Mouse (Mus musculus) liver, embryonic 11.5 days (tissue): ENCODE measurements around the gene Senp2. TPM values are rescaled to one million over a fixed set of nuclear protein-coding genes. Genes with fewer than 3 reads are reported as not detected.

Experiments used
- ATAC-seq: fragments of 200-750 bp; cut with Nextera tagmentation; replicated peaks from 2 replicates; pipeline ENCODE4 v1.8.0; 2017; ENCODE audit warnings: moderate number of reproducible peaks, mild to moderate bottlenecking, moderate TSS enrichment, moderate library complexity; ENCODE audit not compliant: low FRiP score
- DNase-seq: peaks from one replicate; pipeline ENCODE4 v3.0.0-alpha.2; 2017; ENCODE audit warnings: low spot score
- H3K27ac ChIP-seq: fragments of 300-500 bp; sonication (generic); 2 replicates; pipeline ENCODE4 v1.5.1; 2014; ENCODE audit warnings: mild to moderate bottlenecking, low read depth, low read length, control low read depth
- H3K27me3 ChIP-seq: fragments of 300-500 bp; sonication (generic); replicated peaks from 2 replicates; pipeline ENCODE4 v1.6.1; 2014; ENCODE audit warnings: low read length, mixed read lengths; ENCODE audit not compliant: control insufficient read depth, insufficient read depth
- H3K36me3 ChIP-seq: fragments of 300-500 bp; sonication (generic); 2 replicates; pipeline ENCODE4 v1.6.1; 2014; ENCODE audit warnings: mild to moderate bottlenecking, low read length, moderate library complexity, mixed read lengths; ENCODE audit not compliant: control insufficient read depth, insufficient read depth
- H3K4me1 ChIP-seq: fragments of 300-500 bp; sonication (generic); replicated peaks from 2 replicates; pipeline ENCODE4 v1.6.1; 2014; ENCODE audit warnings: low read length, mixed read lengths; ENCODE audit not compliant: control insufficient read depth, insufficient read depth
- H3K4me2 ChIP-seq: fragments of 300-500 bp; sonication (generic); 2 replicates; pipeline ENCODE4 v1.6.1; 2014; ENCODE audit warnings: mild to moderate bottlenecking, control low read depth, moderate library complexity
- H3K4me3 ChIP-seq: fragments of 300-500 bp; sonication (generic); 2 replicates; pipeline ENCODE4 v1.5.1; 2014; ENCODE audit warnings: low read depth, low read length, control low read depth
- H3K9ac ChIP-seq: fragments of 300-500 bp; sonication (generic); 2 replicates; pipeline ENCODE4 v1.6.1; 2014; ENCODE audit warnings: low read depth, low read length, control low read depth
- H3K9me3 ChIP-seq: fragments of 300-500 bp; sonication (generic); 2 replicates; pipeline ENCODE4 v1.6.1; 2016; ENCODE audit warnings: low read length, inconsistent platforms, mixed read lengths; ENCODE audit not compliant: control insufficient read depth
- WGBS: fragments of 180-500 bp; shearing (Covaris S2); extraction: QIAGEN DNeasy Blood & Tissue Kit; methylation state at CpG from one replicate; pipeline ENCODE4 v1.1.7; 2014; 5-methylcytosine and 5-hydroxymethylcytosine counted together
- polyA plus RNA-seq: library from polyadenylated mRNA; unstranded; fragments of >200 nt; fragmentation: Nextera tagmentation; extraction: Ambion mirVana; gene quantifications from 2 replicates; pipeline ENCODE4 v1.2.1, GENCODE M21; 2014

The Senp2 gene
- polyA plus RNA-seq, 1 experiment from 2014 or later = 65.1 TPM

DNA sequence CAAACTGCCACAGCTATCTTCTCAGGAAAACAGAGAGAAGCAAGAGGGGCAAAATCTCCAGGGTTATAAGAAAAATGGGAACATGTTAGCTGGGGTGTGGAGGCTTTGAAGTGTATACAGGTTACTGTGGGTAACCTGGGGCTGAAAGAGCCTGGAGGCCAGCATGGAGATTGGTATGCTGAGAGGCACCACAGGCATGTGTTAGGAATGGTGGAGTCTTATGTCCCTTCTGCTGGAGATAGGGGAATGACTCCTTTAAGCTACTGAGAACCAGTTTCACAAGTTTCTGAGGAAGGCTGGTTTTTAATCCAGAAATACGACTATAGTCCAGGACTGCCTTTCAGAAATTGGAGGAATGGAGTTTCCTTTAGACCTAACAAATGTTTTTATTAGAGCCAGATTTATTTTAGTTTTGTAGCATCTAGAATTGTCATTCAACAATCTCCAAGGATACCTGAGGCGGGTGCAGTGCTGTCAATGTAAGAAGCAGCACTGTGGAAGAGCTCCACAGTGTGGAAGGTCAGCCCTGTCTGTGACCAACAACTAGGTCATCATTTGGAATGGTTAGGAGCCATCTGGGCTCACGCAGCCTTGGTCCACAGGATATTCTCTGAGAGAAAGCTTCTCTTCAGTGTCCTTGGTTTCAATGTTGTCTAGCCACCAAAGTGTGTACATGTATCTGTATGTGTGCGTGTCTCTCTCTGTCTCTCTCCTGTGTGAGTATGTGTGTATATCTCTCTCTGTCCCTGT lies 9.2 kb upstream of the Senp2 start:
- DNase-seq (no peak), ATAC-seq (no peak)
- Histone ChIP-seq H3K27me3 (no peaks in the 10 kb centered on the region), H3K27ac (no peak overlapping the region), H3K9me3 (no peaks in the 10 kb centered on the region), H3K4me1 (peaks cover 26% of the 10 kb centered on the region), H3K9ac (no peak overlapping the region), H3K4me3 (no peak overlapping the region), H3K4me2 (no peak overlapping the region), H3K36me3 (no peaks in the 10 kb centered on the region)
- WGBS = 79% methylated on average over 4 of the region's 4 CpGs

DNA sequence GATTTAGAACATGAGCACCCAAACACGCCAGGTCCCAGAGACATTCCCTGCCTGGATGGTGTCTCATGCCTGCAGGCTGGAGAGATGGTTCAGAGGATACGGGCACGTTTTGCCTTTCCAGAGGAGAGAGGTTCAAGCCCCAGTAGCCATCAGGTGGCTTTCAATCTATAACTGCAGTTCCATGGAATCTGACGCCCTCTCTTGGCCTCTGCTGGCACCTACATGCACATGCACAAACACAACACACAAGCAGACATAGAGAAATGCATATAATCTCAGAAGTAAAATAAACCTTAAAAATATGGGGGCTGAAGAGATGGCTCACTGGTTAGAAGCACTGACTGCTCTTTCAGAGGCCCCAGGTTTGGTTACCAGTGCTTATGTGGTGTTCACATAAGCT lies 8.1 kb upstream of the Senp2 start:
- Histone ChIP-seq H3K27ac (no peak overlapping the region), H3K9me3 (no peaks in the 10 kb centered on the region), H3K4me3 (no peak overlapping the region), H3K4me1 (peaks cover 17% of the 10 kb centered on the region), H3K27me3 (no peaks in the 10 kb centered on the region), H3K9ac (no peak overlapping the region), H3K36me3 (no peaks in the 10 kb centered on the region), H3K4me2 (no peak overlapping the region)
- DNase-seq (no peak), ATAC-seq (no peak)
- 62% methylated on average over 4 of the region's 4 CpGs for WGBS

DNA sequence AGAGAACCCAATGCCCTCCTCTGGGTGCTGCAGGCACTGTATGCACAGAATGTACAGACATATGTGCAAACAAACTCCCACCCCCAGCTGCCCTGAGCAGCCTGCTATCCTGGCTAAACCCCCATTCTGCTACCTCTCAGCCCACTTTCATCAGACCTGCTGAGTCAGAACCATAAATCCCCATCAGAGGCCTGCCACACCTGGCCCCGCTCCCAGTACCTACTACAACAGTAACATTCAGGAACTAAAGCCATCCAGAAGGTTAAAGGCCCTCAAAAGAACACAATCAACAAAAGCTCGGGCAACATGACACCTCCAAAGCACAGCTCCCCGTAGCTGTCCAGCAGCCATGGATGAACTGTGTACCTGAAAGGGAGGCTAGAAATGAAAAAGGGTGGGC lies 7.7 kb upstream of the Senp2 start:
- ATAC-seq = no peak

DNA sequence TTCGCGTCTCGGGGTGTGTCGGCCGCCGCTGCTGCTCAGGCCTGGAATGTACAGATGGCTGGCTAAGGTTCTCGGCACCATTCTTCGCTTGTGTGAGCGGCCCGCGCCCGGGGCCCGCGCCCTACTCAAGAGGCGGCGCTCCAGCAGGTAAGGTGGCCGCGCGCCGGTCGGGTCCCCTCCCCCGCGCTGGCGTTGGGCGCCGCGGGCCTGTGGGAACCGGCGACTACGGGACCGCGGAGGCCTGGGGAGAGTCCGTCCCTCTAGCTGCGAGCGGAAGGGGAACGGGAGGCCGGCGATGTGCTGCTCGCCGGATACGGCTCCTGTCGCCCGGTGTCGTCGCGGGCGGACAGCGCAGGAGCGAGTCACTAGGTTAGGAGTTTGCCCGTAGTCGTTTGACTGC lies 312 bp downstream of the Senp2 start:
- peaks cover 12% of the 10 kb centered on the region for H3K4me1 ChIP-seq
- peak overlapping the region; percentile 70 for H3K4me2 ChIP-seq
- H3K9me3 ChIP-seq = no peaks in the 10 kb centered on the region
- H3K27ac ChIP-seq = peak overlapping the region; percentile 84
- H3K36me3 ChIP-seq = no peaks in the 10 kb centered on the region
- peak overlapping the region; percentile 96 for H3K4me3 ChIP-seq
- H3K27me3 ChIP-seq = no peaks in the 10 kb centered on the region
- DNase-seq (no peak), ATAC-seq (peak; percentile 69)
- peak overlapping the region; percentile 95 for H3K9ac ChIP-seq
- WGBS = under 1% methylated on average over 51 of the region's 51 CpGs

More for the DNA sequence above, 7.7 kb upstream of the Senp2 start:
- H3K27me3 ChIP-seq = no peaks in the 10 kb centered on the region
- H3K9me3 ChIP-seq = no peaks in the 10 kb centered on the region
- H3K9ac ChIP-seq = no peak overlapping the region
- no peaks in the 10 kb centered on the region for H3K36me3 ChIP-seq
- H3K4me2 ChIP-seq = no peak overlapping the region
- peaks cover 14% of the 10 kb centered on the region for H3K4me1 ChIP-seq
- WGBS = 62% methylated on average over 3 of the region's 3 CpGs
- no peak overlapping the region for H3K27ac ChIP-seq
- no peak overlapping the region for H3K4me3 ChIP-seq
- DNase-seq = no peak

DNA sequence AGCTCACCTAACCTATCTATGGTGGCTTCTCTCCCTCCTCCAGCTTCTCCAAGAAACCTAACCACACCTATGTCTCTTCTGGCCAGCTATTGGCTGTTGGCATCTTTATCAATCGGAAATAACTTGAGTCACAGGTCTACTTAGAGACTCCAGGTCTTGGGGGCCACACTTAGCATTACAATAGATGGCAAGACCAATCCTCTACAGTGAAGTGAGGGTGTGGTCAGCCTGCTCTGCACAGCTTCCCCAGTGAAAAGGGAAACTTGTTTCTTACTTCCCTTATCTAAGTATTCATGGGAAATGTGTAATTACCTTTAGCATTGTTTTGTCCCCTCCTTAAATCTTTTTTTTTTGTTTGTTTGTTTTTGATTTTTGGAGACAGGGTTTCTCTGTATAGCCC lies 6.3 kb downstream of the Senp2 start:
- H3K9me3 ChIP-seq = no peaks in the 10 kb centered on the region
- no peaks in the 10 kb centered on the region for H3K27me3 ChIP-seq
- DNase-seq (no peak), ATAC-seq (no peak)
- no peak overlapping the region for H3K9ac ChIP-seq
- WGBS = 76% methylated on average over 1 of the region's 1 CpGs
- H3K36me3 ChIP-seq = peaks cover 19% of the 10 kb centered on the region
- H3K4me1 ChIP-seq = peaks cover 8% of the 10 kb centered on the region
- no peak overlapping the region for H3K4me3 ChIP-seq
- H3K4me2 ChIP-seq = no peak overlapping the region
- H3K27ac ChIP-seq = no peak overlapping the region

DNA sequence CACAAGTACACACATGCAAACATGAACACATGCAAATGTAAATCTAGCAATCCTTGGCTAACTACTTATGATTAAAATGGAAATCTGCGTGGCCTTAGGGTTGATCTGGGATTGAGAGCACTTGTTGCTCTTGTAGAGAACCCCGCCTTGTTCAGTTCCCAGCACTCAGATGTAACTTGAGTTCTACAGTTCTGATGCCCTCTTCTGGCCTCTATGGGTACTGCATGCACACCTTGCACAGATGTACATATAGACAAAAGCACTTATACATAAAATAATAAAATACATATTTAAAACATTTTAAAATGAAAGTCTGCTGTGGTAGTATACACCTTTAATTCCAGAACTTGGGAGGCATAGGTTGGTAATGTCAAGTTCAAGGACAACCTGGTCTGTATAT lies 12.8 kb downstream of the Senp2 start:
- H3K9me3 ChIP-seq = peaks cover 3% of the 10 kb centered on the region; the same call in 1 of the 2 replicates
- no peaks in the 10 kb centered on the region for H3K27me3 ChIP-seq
- DNase-seq (no peak), ATAC-seq (no peak)
- 90% methylated on average over 2 of the region's 2 CpGs for WGBS
- H3K4me3 ChIP-seq = no peak overlapping the region
- no peaks in the 10 kb centered on the region for H3K4me1 ChIP-seq
- no peak overlapping the region for H3K4me2 ChIP-seq
- H3K9ac ChIP-seq = no peak overlapping the region
- peaks cover 32% of the 10 kb centered on the region for H3K36me3 ChIP-seq
- H3K27ac ChIP-seq = no peak overlapping the region

DNA sequence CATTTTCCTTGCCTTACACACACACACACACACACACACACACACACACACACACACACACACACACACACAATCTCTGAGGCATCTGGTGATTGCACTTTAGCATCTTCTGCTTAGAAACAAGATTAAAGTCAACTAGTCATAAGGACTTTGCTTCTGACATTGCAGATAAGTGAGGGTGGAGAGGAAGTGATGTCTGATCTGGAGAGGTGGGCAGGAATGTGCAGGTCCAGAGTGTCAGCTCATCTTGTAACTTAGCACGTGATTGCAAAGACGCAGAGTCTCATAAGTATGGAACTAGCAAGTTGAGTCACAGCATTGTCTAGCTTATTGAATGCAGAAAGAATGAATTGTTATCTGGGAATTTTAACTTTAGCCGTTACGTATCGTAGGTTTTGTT lies 18.2 kb downstream of the Senp2 start:
- Histone ChIP-seq H3K27me3 (no peaks in the 10 kb centered on the region), H3K4me3 (no peak overlapping the region), H3K9me3 (no peaks in the 10 kb centered on the region), H3K4me2 (no peak overlapping the region), H3K36me3 (peaks cover 33% of the 10 kb centered on the region), H3K9ac (no peak overlapping the region), H3K27ac (no peak overlapping the region), H3K4me1 (no peaks in the 10 kb centered on the region)
- 87% methylated on average over 5 of the region's 5 CpGs for WGBS
- ATAC-seq (no peak), DNase-seq (no peak)

DNA sequence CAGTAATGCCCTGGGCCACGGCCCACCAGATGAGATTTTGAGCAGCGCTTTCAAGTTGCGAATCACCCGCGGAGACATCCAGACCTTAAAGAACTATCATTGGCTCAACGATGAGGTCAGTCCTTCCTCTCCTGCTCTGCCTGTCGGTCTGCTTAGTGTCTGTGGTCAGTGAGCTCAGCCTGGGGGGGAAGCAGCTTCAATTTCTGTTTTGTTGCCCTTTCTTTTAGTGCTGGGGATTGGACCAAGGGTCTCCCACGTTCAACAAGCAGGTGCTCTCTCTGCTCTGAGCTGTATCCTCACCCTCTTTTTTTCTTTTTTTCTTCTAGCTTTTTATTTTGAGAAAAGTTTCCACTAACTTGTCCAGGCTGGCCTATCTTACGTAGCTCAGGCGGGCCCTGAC lies 29.3 kb downstream of the Senp2 start:
- ATAC-seq (no peak), DNase-seq (no peak)
- peaks cover 11% of the 10 kb centered on the region for H3K36me3 ChIP-seq
- H3K9me3 ChIP-seq = no peaks in the 10 kb centered on the region
- no peaks in the 10 kb centered on the region for H3K4me1 ChIP-seq
- no peak overlapping the region for H3K4me3 ChIP-seq
- H3K9ac ChIP-seq = no peak overlapping the region
- WGBS = 79% methylated on average over 10 of the region's 10 CpGs
- no peaks in the 10 kb centered on the region for H3K27me3 ChIP-seq
- no peak overlapping the region for H3K4me2 ChIP-seq
- no peak overlapping the region for H3K27ac ChIP-seq

DNA sequence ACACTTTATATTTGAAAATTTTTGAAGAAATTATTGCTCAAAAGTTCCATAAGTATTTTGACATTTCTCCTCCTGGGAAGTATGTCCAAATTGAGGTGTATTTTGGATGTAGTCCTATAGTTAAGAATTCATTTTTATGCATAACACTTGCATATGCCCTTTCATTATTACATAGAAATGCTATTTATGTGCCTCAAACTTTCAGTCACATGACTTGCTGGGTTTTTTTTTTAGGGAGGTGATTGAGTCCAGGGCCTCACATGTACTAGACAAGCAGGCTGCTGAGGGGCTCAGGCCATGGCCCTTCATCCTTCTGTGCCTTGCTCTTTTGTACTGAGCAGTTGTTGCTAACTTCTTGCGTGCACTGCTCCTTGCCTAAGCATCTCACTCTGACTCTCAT lies 30.7 kb downstream of the Senp2 start:
- H3K27me3 ChIP-seq = no peaks in the 10 kb centered on the region
- H3K9me3 ChIP-seq = no peaks in the 10 kb centered on the region
- no peak overlapping the region for H3K9ac ChIP-seq
- no peaks in the 10 kb centered on the region for H3K4me1 ChIP-seq
- 96% methylated on average over 1 of the region's 1 CpGs for WGBS
- no peak for DNase-seq
- no peak overlapping the region for H3K27ac ChIP-seq
- peaks cover 23% of the 10 kb centered on the region for H3K36me3 ChIP-seq
- H3K4me2 ChIP-seq = no peak overlapping the region
- H3K4me3 ChIP-seq = no peak overlapping the region
- ATAC-seq = no peak
